Mouse (Mus musculus) urinary bladder, postnatal 10 days (tissue): ENCODE results near the gene Prdm16.

ENCODE experiments used
- DNase-seq: peaks from one replicate; pipeline ENCODE4 v3.0.0; 2022; ENCODE audit warnings: low spot score

Prdm16 gene

DNA sequence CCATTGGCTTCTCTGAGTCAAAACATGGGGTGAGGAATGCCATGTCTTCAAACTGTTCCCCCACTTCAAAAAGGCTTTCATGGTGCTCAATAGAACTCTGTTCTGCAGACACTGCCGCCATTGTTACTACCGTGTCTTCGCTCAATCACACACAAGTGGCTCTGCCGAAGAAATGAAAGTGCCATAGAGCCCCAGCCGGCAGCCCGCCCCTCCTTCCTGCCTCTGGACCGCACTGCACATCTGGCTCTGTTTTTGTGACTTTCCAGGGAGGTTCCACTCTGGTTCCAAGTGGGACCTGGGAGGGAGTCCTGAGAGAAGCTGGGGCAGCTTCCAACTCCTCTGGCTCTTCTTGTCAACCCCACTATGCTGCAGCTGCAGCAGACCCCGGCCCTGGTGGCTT, 251.5 kb downstream of the Prdm16 start:
- no peak for DNase-seq

DNA sequence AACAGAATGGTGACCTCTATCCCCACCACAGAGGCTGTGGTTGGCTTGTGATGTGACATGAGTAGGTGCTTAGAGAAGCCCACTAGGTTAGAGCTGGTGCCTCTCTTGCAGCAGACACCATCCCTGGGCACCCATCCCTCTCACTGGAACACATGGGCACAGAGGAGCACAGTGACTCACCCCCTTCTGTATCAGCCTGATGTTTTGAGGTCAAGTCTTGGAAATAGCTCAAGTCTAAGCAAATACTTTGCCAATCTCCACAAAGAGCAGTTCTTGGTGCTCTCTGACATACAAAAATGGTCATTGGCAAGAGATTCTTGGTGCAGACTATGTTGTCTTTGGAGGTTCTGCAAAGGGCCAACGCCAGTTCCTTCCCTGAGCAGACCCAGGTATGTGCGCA, 257.8 kb downstream of the Prdm16 start:
- DNase-seq: no peak

GRCm38 (mm10) chr4:154375939-154376625, 260.6 kb downstream of the Prdm16 start:
- DNase-seq: no peak

DNA sequence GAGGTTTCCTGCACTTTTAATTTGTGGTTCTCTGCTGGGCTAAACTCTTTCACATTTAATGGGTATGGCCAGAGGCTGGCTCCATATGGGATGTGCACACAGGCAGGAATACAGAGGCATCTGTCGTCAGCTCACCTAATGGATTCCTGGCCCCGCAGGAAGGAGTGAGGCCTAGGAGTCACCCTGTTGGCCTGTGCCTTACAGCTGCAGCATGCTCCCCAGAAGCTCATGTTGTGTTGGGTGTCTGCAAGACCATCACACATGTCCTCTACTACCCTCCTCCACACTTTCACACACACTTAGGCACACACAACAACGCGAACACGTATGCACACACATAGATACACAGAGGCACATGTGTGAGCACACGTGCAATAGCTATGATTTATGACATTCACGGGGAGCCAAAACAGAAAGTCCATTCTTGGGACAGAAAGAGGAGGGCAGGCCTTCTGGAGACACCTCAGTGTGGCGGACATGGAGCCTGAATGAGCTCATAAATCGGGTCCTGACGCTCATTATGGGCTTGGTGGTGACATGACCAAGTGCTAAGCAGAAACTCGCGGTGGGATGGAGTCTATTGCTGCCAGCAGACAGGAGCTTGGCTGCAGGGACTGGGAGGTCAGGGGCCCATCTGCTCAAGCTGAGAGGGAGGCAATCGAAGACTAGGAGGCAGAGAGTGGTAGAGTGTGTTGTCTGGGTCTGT, 265.0 kb downstream of the Prdm16 start:
- DNase-seq: no peak

- DNase-seq: no peak
Observed at GRCm38 (mm10) chr4:154370841-154371240, 265.8 kb downstream of the Prdm16 start.

DNA sequence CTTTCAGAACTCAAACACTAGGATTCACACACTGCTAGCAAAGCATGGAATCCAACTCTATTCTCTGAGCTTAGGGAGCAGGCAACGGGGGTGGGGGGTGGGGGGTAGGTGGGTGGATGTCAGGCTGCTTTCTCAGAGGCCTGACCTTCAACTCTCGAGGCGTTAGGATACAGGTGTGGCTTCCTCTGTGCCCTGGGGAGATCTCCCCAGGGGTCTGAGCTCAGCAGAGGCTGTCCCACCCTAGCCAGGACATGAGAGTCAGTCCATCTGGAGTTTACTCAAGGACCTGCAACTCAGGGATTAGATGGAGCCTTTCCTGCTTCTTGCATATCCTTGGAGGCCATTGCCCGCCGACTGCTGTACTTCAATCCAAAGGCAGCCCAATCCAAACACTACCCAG, 267.6 kb downstream of the Prdm16 start:
- DNase-seq: no peak

DNA sequence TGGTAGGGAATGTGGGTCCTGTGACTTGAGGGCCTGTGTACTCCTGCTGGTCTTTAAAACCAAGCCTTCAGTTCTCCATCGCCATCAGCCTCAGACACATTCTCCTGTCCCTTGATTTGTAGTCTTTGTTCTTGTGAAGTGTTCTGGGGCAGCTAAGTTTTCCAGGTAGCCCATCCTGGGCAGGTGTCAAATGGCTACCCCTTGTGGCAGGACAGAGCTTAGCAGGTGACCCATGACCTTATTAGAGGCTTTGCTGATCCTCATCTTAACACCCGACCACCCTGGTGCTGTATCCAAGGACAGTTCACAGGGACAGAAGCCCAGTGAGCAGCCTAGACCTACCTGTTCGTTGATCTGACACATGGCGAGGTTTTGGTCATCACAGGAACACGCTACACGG, 269.8 kb downstream of the Prdm16 start:
- no peak for DNase-seq

- DNase-seq: no peak
Observed at GRCm38 (mm10) chr4:154364752-154365151, 271.9 kb downstream of the Prdm16 start.

- no peak for DNase-seq
Observed at GRCm38 (mm10) chr4:154360850-154361249, 275.8 kb downstream of the Prdm16 start.

GRCm38 (mm10) chr4:154360441-154360840, 276.2 kb downstream of the Prdm16 start:
- DNase-seq: no peak

GRCm38 (mm10) chr4:154359762-154360300, 276.8 kb downstream of the Prdm16 start:
- no peak for DNase-seq

DNA sequence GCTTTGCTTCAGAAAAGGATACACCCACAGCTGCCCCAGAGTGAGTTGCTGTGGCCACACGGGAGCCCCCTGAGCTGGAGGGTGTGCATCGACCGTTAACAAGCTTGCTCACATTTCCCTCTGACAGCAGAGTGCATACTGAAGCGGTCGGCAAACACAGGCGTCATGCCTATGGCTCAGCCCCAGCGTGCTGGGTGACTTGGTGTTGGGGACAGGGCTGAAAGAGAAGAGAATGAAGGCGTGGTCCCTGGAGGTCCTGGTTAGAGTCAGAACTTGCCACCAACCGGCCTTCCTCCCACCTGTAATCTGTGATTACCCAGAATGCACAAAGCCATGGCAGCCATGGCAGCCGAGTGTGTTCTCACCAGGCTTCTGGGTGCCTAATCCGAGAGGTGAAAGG, 277.9 kb downstream of the Prdm16 start:
- DNase-seq: no peak

GRCm38 (mm10) chr4:154358370-154358769, 278.3 kb downstream of the Prdm16 start:
- no peak for DNase-seq

GRCm38 (mm10) chr4:154355408-154355807, 281.3 kb downstream of the Prdm16 start:
- DNase-seq: no peak

DNA sequence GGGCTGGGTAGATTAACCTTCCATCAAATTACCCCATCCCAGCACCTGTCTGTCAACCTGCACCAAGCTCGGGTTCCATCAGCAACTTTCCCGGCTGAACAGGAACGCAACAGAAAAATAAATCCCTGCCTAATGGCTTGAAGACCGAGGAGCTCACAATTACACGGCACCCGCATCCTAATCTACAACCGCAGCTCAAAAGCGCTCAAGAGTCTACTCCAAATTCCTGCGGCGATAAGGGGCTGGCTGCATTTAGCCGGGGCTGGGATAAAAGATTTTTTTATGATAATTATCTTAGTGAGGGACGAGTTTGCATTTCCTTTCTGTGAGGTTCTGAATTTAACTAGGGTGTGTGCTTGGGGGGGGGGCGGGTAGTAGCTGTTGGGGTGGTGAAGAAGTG, 284.4 kb downstream of the Prdm16 start:
- no peak for DNase-seq

- DNase-seq: no peak
Observed at GRCm38 (mm10) chr4:154348197-154348786, 288.4 kb downstream of the Prdm16 start.

GRCm38 (mm10) chr4:154346731-154347522, 289.7 kb downstream of the Prdm16 start:
- no peak for DNase-seq

DNA sequence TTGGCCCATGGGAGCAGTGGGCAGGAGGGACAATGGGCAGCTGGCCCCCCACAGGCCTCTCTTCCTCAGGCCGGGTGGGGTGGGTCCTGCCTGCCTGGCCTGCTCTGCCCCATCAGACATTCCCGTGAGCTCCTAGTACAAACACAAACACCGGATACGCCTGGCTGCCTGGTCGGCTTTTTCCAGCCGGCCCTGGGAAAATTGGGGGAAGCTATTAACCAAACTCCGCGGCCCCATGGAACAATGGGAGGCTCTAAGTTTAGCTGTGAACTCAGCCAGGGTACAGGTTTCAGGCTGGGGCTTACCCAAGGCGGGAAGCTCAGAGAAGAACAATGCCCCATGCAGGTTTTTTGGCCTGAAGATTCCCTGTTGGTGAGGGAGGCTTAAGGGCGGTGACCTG, 300.0 kb downstream of the Prdm16 start:
- no peak for DNase-seq

DNA sequence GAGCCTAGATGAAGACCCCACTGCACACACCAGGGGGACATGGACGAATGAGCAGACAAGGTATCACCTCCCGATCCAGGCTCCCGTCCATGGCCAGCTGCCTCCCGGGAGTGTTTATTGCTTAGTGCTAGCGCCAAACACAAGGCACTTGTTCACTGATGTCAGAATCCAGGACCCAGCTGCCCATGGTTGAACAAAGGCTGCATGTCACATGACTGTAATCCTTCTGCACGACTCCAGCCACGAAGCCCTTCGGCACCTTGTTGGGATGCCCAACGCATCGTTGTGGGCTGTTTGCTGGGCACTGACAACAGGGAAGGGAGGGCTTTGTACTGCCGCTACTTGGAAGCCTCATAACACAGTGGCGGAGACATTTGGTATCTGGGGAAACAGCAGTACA, 300.9 kb downstream of the Prdm16 start, which contains the start of gene B230104I21Rik:
Gene B230104I21Rik, plus strand, starts transcription at position 367 of the 400 bp plus-strand sequence.
- no peak for DNase-seq

- DNase-seq: no peak
Observed at GRCm38 (mm10) chr4:154334699-154335402, 301.8 kb downstream of the Prdm16 start.

DNA sequence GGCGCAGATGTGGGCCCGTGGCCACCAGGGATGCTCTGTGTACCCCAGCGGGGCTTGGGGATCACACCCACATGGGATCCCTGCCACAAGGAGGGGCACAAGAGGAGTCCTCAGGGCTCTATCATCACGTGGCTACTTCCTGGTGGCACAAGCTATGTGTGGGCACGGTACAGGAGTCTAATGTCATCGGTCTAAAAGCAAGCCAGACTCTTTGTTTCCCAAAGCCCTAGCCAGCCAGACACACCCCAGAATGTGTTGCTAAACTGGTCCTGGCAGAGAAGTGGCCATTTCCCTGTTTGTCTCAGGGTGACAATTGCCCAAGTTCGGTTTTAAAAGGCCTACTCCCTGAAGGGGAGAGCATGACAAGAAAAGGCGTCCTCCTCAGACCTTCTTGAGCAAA, 303.4 kb downstream of the Prdm16 start:
- DNase-seq: no peak

- no peak for DNase-seq
Observed at GRCm38 (mm10) chr4:154331271-154331670, 305.4 kb downstream of the Prdm16 start.
